ENCODE assay signal across 8 mouse cellular contexts in the genomic region with DNA sequence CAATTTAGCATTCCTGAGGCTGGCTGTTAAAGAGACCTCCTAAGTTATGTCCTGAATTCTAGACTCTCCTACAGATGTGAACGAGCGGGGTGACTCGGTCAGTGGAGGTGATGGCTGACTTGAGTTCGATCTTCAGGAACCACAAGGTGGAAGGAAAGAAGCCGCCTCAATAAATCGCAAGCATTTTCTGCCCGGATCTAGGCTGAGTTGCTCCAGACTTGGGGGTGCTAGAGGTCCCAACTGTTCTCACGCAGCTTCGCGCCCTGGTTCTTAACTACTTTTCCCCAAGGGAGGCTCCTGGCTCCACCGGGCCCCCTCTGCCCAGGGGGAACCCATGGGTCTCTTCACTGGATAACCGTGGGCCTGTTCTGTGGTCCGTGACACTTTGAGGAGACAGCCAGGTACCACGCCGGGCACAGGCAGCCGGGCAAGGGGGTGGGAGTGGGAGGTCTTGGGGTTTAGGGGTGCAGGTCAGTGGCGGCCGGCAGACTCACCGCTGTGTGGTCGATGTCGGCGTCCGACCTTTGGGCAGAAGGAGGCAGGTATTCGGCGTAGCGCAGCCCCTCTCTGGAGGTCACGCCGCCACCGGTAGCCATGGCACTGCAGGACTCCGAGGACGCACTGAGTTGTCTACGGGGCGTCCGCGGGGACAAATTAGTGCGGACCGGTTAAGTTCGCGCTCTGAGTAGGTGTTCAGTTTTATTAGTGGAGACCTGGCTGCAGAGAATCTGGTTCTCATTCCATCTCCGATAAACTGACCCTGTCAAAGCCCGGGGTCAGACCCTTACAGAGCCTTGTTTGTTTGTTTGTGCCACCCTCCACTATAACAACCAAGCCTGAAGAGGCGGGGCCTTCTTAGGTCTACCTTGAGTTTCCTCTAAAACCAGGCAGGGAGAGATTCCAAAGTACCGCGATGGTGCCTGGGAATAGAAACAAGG. TPM values are rescaled to one million over a fixed set of nuclear protein-coding genes. Genes with fewer than 3 reads are reported as not detected.
DNase-seq lines count a peak whose midpoint lies in the region; ATAC-seq lines count a peak whose summit lies in the region.

A gene (minus strand): TSS at position 822 of the 938 bp plus-strand sequence.

- H3K9ac ChIP-seq in hindbrain, embryonic 15.5 days: peak within 1 kb of the TSS; percentile 77

- peaks cover 5% of the 10 kb centered on the region; the same call in 1 of the 2 replicates for H3K4me1 ChIP-seq in hindbrain, embryonic 15.5 days (replicated peaks)

- H3K27me3 ChIP-seq in hindbrain, embryonic 15.5 days: no peaks in the 10 kb centered on the region

- WGBS in hindbrain, embryonic 15.5 days: under 1% methylated on average over 44 of the region's 44 CpGs

- peak; percentile 85 for ATAC-seq in common myeloid progenitor, adult 5-6 weeks (replicated peaks; ENCODE audit: low read depth, poor library complexity, severe bottlenecking)
- ATAC-seq in hindbrain, embryonic 15.5 days (ENCODE audit: low FRiP score, low read depth): peak; percentile 87

- H3K4me3 ChIP-seq in hindbrain, embryonic 15.5 days: peak within 1 kb of the TSS; percentile 83

- peak; percentile 82 for DNase-seq in ZHBTc4 (ENCODE audit: low read depth, low spot score)
- DNase-seq in gastrocnemius, adult 18-20 months (ENCODE audit: low spot score): peak; percentile 88
- peak; percentile 83 to 85 for DNase-seq in layer of hippocampus, postnatal 36 days
- DNase-seq in lung, postnatal 25 days (ENCODE audit: low spot score): peak; percentile 86
- DNase-seq in retina, adult 2 months (ENCODE audit: low read depth, low spot score): peak; percentile 74
- peak; percentile 91 for DNase-seq in thymus, postnatal 25 days

- H3K9me3 ChIP-seq in hindbrain, embryonic 15.5 days: no peaks in the 10 kb centered on the region

- H3K27ac ChIP-seq in hindbrain, embryonic 15.5 days (replicated peaks): no peak within 1 kb of the TSS

- no peaks in the 10 kb centered on the region for H3K36me3 ChIP-seq in hindbrain, embryonic 15.5 days

- peak within 1 kb of the TSS; percentile 86 for H3K4me2 ChIP-seq in hindbrain, embryonic 15.5 days

RNA-seq across cellular contexts. Expression of the gene that starts here (rescaled TPM):
- 36.6 and 67.0 TPM in 2 replicates for total RNA-seq in common myeloid progenitor, adult 5-6 weeks (2017)
- total RNA-seq in gastrocnemius, adult 18-20 months (2021): 100 to 1,000 TPM; 126 to 141 TPM
- polyA plus RNA-seq in hindbrain, embryonic 15.5 days (2015; fragmentation: Nextera tagmentation; extraction: Ambion mirVana): 78.4 and 84.4 TPM in 2 replicates
- total RNA-seq in layer of hippocampus, postnatal 36 days (2021): 10 to 100 TPM; 64.1 to 67.2 TPM
